Mouse (Mus musculus) layer of hippocampus, postnatal 10 days (tissue): ENCODE measurements at regions not wholly inside any gene's neighbourhood (a gene's known extent, or its start where the extent isn't known, plus 50 kb on each side); places are given as distances from the start of the nearest gene placed in this dataset.
"Not testable (repeated sequence)": the region's sequence is repeated elsewhere in the genome, so short reads cannot be mapped to it uniquely, and the experiment has no call there.

Source experiments
- DNase-seq, 2 experiments: peaks; one replicate each; pipeline ENCODE4 v3.0.0; 2021; ENCODE audit warnings: low spot score in 2 of 2
- microRNA-seq, 2 experiments: library from miRNA; unstranded; fragments of <30 nt; microRNA quantifications; one replicate each; pipeline ENCODE4 v1.2.0; 2021

- no peak for DNase-seq
These were observed 86.0 kb upstream of the Lemd2 start for GRCm38 (mm10) chr17:27290311-27290710.

GRCm38 (mm10) chr17:27289804-27290203 is 85.5 kb upstream of the Lemd2 start:
- DNase-seq, result not testable (repeated sequence)

GRCm38 (mm10) chr17:27287986-27288385 is 83.7 kb upstream of the Lemd2 start:
- DNase-seq, result not testable (repeated sequence)

GRCm38 (mm10) chr17:27281241-27281640 is 77.0 kb upstream of the Lemd2 start:
- DNase-seq, result no peak

- DNase-seq, result not testable (repeated sequence)
These were observed 75.4 kb upstream of the Lemd2 start for GRCm38 (mm10) chr17:27279491-27280288.

- DNase-seq, result not testable (repeated sequence)
These were observed 73.5 kb upstream of the Lemd2 start for GRCm38 (mm10) chr17:27277786-27278185.

- DNase-seq, result not testable (repeated sequence)
These were observed 67.5 kb upstream of the Lemd2 start for GRCm38 (mm10) chr17:27271756-27272155.

- not testable (repeated sequence) for DNase-seq
These were observed 66.5 kb upstream of the Lemd2 start for GRCm38 (mm10) chr17:27270776-27271175.

- DNase-seq, result not testable (repeated sequence)
These were observed 60.3 kb upstream of the Lemd2 start for GRCm38 (mm10) chr17:27264607-27265006.

- no peak for DNase-seq
These were observed 58.3 kb upstream of the Lemd2 start for GRCm38 (mm10) chr17:27262607-27263006.

- no peak for DNase-seq
These were observed 57.7 kb upstream of the Lemd2 start for GRCm38 (mm10) chr17:27261981-27262380.

GRCm38 (mm10) chr17:27261251-27261650 is 57.0 kb upstream of the Lemd2 start:
- no peak for DNase-seq

- DNase-seq, result no peak
These were observed 55.8 kb upstream of the Lemd2 start for GRCm38 (mm10) chr17:27260116-27260515.

- DNase-seq, result peak; percentile 55 to 65
These were observed 53.1 kb upstream of the Lemd2 start for GRCm38 (mm10) chr17:27257345-27257744.

- DNase-seq, result no peak
These were observed 51.5 kb upstream of the Lemd2 start for GRCm38 (mm10) chr17:27255804-27256203.

Small RNA genes lying in the stretch of these regions (microRNA-seq; reads per million reads assigned to microRNA genes)
- 0 reads per million in 2 experiments for gene Mir7214
- 0 reads per million in 2 experiments for gene Mir7216
- 0 reads per million in 2 experiments for gene Mir7217
- gene Mir7218, result 0 reads per million in 2 experiments
